Mouse (Mus musculus): Measurements from ENCODE around the gene Psma5.

Gene Psma5

DNA sequence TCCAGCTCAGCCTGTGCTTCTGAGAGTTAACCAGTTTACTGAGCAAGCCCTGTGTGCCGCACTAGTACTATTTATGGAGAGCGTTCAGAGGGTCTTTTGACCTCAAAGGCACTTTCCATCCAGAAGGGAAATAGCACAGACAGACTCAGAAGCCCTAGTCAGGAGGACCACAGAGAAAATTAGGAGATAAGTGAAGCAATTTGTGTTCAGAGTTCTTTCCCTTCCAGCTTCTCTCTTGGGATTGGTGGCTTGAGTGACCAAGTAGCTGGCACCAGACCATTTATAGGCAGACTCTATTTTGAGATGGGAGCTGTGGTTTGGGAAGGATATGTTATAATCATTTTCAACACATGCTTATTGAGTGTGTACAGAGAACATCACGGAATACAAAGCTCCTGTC lies 49.7 kb downstream of the Psma5 start:
- no peak for DNase-seq (ENCODE audit: low spot score)

DNA sequence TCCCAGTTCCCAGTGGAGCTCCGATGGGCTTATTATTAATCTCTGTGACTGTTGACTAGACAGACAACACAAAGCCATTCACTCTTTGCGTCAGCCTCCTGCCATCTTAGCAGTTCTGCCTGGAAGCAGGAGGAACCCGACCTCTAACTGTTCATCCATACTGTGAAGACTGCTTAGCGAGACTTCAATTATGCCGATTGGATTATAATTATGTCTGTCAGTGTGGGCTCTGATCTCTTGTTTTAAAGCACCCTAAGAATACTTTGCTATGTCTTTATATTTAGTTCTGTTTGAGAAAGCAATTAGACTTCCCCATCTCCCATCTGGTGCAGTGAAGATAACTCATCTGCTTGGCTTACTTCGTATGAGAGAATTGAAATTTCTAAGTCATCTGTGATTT lies 50.8 kb downstream of the Psma5 start:
- no peak for DNase-seq (ENCODE audit: low spot score)

DNA sequence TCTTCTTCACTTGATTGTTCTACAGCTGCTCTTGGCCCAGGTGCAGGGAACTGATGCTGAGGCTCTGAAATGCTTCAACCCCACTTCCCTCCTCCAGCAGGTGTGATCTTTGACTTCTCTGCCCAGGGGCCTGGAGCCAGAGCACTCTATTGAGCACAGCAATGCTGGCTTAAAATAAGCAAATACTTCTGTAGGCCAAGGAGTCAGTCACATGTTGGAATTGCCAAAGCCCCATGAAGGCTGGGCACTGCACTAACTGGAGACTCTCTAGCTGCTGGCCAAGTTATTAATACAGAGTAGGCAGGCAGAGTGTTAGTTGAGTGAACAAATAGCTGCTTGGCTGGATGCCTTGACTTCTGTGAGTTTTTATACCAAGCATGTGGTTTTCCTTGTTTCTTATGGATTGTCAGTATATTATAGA lies 54.2 kb downstream of the Psma5 start:
- DNase-seq (ENCODE audit: low spot score), result no peak

DNA sequence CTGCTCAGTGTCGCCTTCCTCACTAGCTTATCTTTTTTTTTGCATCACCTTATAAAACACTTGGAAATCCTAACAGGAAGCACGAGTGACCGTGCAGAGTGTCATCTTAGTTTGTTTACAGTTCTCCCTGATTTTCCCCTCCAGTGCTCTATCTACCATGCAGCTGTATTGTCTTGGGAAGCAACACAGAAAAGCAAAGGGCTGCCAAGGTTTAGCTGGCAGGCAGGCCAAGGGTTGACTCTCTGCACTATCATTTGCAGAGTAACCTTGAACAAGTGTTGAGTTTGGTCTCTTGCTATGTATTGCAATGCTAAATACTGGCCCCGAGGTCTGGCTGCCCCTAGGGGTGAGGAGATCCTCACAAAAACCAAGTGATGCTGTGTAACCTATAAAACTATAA lies 55.0 kb downstream of the Psma5 start:
- DNase-seq (ENCODE audit: low spot score), result no peak

DNA sequence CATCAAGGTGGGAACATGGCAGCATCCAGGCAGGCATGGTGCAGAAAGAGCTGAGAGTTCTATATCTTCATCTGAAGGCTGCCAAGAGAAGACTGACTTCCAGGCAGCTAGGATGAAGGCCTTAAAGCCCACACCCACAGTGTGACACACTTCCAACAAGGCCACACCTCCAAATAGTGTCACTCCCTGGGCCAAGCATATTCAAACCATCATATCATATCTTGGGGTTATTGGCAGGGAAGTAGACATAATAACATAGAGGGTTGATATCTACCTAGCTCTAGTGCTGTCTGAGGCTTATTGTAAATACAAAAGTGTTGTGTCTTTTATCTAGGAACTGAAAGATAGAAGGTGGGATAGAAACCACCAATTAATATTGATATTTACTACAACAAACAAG lies 55.7 kb downstream of the Psma5 start:
- no peak for DNase-seq (ENCODE audit: low spot score)

DNA sequence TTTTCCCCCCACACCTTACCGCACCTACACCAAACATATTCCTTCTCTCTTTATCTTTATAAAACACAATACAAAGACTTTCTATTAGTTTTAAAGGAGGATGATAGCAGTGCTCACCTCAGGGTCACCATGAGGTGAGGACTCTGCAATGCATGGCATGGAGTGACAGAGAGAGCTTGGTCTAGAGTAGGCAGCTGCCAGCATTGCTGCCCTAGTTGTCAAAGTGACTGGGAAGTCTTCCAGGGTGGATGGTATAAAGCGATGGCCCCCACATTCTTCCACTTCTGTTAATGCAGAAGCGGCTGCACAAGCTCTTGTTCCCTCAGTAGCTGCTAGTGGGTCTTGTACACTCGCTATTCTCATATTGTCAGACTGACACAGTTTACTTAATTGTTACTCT lies 56.4 kb downstream of the Psma5 start:
- no peak for DNase-seq (ENCODE audit: low spot score)

DNA sequence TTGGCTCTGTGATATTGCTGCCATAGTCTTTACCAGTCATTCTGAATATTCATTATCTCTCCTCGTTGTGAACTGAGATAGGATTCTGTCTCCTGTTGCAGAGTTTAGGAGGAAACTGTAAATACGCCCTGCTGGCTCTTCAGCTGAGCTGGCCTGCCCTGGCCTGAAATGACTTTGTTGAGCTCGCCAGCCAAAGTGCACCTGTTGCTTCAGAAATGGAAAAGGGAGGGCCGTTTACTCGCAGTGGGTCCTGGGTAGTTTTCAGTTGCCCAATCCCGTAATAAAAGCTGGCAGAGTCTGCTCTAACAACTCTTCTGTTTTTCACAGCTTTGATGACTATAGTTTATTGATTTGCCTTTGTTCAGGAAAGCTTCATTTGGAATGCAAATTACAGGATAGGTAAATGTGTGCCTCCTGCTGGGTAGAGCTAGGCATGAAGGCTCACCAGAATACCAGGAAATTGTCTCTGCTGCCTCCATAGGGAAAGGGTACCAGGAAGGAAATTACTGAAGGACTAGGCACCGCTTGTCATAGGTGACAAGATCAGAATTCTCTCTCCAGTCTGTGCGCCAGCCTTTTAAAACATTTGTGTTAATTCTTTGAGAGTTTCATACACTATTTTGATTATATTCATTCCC lies 57.4 kb downstream of the Psma5 start:
- DNase-seq (ENCODE audit: low spot score), result no peak

DNA sequence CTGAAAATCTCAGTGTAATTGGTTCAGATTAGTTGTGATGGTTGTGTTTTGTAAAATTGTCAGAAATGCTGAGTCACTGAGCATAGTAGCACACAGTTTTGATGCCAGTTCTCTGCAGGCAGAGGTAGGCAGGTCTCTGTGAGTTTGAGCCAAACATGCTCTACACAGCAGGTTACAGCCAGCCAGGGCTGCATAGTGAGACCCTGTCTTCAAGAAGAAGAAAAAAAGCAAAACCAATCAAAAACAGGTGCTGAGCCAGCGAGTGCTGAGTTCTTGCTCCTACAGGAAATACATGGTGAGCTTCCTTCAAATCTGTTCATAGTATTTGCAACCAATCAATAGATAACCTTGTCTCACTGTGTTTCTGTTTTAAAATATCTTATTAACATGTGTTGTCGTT lies 61.8 kb downstream of the Psma5 start:
- no peak for DNase-seq (ENCODE audit: low spot score)

DNA sequence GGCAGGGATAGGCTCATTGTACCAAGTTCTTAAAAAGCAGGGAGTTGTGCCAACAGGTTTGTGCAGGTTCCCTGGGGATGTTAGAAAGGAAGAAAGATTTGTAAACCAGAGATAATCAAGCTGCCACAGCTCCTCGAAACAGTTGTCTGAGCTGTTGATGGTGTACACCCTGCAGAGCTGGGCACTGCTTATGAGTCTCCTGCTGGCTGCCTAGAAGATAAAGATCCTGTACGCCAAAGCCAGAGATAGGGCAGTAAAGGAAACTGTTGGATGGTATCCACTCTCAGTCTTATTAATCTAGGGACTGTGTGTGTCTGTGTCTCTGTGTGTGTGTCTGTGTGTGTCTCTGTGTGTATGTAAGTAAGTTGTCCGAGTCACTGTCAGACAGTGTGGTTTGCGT lies 64.9 kb downstream of the Psma5 start:
- no peak for DNase-seq (ENCODE audit: low spot score)

DNA sequence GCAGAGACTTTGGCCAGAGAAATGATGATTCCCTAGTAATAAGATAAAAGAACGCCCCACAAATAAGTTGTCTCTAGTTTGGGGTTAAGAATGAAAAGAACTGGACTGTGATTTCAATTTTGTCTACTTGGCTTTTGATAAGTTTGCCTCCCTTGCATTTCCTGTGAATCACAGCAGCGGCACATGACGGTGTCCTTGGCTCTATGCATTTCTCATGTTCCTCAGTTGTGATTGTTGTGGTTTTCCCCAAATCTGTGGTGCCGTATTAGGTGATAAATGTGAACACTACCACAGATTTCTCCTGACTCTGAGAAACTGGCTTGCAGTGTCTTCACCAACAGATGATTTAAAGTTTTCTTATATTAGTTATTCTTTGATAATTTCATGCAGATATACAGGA lies 65.4 kb downstream of the Psma5 start:
- no peak for DNase-seq (ENCODE audit: low spot score)

DNA sequence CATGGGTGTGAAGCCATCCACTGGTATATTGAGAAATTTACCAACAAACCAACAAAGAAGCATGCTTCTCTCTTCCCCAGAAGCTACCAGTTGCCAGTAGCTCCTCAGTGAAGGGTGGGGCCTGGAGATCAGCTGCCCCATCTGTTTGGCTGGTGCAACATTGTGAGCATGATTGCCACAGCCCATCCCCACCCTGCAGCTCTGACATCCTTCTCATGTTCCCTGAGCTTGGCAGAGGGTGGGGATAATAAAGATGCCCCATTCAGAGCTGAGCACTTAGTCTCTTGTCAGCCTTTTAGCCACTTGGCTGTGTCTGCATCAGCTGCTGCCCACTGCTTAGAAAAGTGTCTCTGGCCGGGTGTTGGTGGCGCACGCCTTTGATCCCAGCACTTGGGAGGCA lies 66.2 kb downstream of the Psma5 start:
- no peak for DNase-seq (ENCODE audit: low spot score)

DNA sequence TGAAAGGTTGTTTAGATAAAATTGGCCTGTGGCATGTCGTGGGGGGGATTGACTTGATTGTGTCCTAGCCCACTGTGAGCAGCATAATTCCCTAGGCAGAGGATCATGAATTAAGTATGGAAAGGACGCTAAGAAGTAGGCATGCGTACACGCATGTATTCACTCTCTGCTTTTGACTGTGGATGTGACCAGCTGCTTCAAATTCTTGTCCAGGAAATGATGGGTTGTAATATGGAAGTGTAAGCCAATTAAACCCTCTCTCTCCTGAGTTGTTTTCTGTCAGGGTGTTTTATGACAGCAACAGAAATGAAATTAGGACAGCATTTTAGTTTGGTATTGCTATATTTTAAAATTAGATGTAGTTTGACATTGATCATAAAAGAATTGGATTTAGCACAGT lies 68.1 kb downstream of the Psma5 start:
- no peak for DNase-seq (ENCODE audit: low spot score)

DNA sequence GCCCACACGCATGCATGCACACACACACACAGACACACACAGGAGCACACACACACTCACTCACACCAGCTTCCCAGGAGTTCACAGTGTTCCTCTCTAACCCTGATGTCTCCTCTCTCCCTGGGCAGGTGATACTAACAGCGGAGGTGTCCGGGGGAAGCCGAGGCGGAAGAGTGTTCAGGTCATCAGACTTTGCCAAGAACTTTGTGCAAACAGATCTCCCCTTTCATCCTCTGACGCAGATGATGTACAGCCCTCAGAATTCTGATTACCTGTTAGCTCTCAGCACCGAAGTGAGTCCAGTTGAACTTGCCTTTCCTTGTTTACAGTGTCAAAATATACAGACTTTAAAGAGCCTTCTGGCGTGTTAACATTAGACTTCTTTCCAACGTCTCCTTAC lies 68.8 kb downstream of the Psma5 start:
- DNase-seq (ENCODE audit: low spot score), result no peak

DNA sequence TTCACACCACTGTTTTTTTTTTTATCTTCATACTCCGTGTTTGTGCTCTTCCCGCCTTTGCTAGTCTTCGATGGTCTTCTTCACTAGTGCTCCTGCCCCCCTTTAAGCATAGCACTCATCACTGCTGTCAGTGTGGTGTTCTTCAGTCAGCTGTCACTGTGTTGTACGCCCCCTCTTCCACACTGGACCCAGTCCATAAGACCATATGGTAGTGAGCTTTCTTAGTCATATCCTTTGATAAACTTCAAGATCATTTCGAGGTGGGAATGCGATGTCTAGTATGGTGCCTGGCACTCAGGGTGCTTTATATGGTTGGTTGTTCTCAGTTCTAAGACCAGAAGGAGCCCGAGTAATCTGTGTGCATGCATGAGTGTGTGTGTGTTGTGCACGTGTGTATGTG lies 70.5 kb downstream of the Psma5 start:
- DNase-seq (ENCODE audit: low spot score), result no peak

DNA sequence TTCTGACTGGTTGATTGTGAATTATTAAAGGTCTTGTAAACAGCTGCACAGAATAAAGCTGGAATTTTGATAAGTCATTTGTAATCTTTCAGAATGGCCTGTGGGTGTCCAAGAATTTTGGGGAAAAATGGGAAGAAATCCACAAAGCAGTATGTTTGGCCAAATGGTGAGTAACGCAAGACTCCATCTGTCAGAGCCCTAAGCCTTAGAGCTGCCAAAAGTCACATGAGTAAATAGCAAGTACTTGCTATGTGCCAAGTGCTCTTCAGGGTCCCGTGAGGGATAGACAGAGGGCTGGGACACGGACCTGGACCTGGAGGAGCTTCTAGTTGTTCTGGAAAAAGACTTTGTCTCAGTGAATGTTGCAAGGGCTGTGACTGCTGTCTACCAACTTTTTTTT lies 71.2 kb downstream of the Psma5 start:
- DNase-seq (ENCODE audit: low spot score), result no peak

DNA sequence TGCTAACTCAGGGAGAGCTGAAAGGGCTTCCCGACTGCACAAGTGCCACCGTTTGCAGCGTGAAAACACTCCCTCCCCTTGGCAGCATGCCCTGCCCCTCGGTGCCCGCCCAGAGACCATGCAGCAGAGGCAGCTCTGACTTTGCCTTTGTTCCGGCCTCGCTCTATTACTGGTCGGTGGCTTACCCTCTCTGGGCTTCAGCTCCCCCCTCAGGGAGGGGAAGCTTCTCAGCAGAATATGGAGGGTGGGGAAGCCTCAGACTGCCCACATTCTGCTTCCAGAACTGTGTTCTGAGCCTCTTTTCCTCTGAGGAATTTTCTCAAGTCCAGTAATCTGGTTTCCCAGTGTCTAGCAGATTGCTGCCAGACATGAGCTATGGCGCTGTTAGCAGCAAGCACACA lies 71.7 kb downstream of the Psma5 start:
- DNase-seq (ENCODE audit: low spot score), result no peak
